Mouse (Mus musculus): Measurements from ENCODE around the gene Fbxo27.

DNA sequence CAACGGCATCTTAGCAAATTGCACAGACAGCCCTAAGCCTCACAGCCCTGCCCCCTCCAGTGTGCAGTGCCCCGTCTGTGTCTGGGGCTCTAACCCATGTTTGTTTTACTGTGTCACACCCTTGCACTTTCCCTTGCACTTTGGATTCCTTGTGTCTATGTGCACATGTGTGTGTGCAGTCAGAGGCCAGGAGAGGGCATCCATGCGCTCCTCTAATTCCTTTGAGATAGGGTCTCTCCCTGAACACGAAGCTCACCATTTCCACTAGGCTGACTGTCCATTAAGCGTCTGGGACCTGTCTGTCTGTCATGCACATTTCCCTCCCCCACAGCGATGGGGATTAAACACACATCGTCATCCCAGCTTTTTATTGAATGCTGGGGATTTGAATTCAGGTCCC is 45.6 kb upstream of the Fbxo27 start:
- TF ChIP-seq CTCF (IDR thresholded peaks at IDR 0.05; ENCODE audit: low read depth), result no peak; the same call in 1 of the 2 replicates
- no peak for TF ChIP-seq EP300 (IDR thresholded peaks at IDR 0.05; ENCODE audit: low read depth)

All from liver, embryonic 14.5 days (tissue).